Mouse (Mus musculus) adipocyte (in vitro differentiated cells): ENCODE results near the gene Hoxd13.

ENCODE experiments used
- DNase-seq: peaks from one replicate; pipeline ENCODE4 v3.0.0-alpha.2; 2016; ENCODE audit warnings: low spot score

Gene Hoxd13

DNA sequence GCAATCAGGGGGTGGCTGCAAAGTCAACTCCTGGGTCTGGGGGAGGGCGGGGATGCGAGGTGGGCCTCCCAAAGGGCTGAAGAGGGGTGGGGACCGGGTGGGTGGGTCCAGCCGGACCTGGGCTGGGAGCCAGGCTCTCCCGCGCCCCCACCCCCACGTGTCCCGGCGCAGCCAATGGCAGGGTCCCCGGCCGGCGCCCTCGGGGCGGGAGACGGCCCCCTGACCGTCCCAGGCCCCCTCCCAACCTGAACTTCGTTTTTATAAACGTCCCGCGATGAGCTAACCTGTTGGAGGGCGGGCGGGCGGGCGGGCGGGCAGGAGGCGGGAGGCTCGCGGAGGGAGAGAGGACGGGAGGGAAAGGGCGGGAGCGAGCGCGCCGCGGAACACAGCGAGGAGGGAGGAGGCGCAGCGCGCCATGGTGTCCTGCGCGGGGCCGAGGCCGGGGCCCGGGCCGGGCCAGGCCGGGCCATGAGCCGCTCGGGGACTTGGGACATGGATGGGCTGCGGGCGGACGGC, at the start of gene Hoxd13:
TSS of gene Hoxd13 (plus strand) at position 469 of the 516 bp plus-strand sequence.
- DNase-seq = no peak

DNA sequence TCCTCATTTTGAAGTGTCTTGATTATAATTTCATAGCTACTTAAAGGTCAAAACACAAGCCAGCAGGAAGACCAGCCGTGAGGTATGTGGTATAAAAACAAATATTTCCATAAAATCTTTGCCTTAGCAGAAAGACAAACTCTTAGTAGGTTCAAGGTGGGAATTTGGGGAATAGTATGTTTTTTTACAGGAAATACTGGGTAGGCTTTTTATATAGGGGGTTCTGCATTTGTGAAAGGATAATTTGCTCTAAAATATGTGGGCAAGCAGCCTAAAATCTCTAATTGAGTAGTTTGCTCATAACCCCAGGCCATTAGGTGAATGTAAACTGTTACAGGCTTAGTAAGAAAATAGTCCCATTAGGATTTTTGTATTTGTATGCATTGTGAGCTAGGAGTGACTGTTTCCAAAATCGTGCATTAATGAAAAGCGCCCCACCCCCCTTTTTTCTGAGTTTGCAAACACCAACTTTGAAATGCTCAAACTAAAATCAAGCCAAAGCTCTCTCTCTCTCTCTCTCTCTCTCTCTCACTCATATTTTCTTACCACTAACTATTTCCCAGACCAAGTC, 48.3 kb upstream of the Hoxd13 start:
- DNase-seq = no peak

- no peak for DNase-seq
Observed at GRCm38 (mm10) chr2:74620368-74620767, 47.7 kb upstream of the Hoxd13 start.

DNA sequence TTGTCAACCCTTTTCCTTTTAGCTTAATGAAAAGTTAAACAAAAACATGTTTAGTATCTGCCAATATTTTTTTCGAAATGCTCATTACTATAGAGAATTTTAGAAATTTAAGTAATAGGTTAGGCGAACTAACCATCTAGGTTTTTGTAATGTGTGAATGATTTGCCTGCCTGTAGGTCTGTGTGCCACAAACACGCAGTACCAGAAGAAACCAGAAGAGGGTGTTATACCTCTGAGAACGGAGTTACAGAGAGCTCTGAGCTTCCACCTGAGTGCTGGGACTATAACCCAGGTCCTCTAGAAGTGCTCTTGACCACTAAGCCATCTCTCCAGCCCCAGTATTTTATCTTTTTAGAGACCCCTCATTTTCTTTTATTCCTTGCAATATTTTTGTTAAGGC, 32.7 kb upstream of the Hoxd13 start:
- no peak for DNase-seq

GRCm38 (mm10) chr2:74642431-74642830, 25.7 kb upstream of the Hoxd13 start:
- DNase-seq = no peak

DNA sequence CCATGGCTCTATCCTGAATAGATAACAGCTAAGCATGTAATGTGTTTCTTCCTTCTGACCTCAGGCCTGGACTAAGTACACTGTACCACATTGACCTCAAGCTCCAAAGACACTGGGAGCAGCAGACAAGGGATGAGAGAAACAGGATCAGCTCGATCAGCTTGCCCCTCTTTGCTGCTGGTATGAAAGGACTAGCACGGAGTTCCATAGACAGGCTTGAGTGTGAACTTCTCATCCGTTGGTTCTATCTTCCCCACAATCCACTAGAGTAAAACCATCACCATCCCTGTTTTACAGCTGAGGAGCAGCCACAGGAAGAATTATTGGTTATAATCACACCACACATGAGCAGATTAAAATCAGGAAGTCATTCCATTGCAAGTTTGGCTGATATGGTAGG, 22.5 kb upstream of the Hoxd13 start:
- DNase-seq = no peak

- DNase-seq = no peak
Observed at GRCm38 (mm10) chr2:74647082-74647864, 20.8 kb upstream of the Hoxd13 start.

DNA sequence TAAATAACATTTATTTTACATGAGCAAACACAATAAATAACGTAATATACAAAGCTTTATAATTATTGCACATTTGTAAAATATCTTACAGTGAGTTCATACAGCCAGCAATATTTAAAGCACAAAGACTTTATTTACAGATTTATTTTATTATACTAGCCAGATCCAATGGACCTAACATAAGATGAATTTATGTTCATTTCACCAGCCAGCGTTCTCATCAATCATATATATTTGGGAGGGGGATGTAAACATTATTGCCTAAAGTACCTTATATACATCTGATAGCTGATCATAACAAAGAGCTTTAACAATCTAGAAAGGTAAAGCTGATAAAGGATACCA, 15.1 kb upstream of the Hoxd13 start:
- no peak for DNase-seq

DNA sequence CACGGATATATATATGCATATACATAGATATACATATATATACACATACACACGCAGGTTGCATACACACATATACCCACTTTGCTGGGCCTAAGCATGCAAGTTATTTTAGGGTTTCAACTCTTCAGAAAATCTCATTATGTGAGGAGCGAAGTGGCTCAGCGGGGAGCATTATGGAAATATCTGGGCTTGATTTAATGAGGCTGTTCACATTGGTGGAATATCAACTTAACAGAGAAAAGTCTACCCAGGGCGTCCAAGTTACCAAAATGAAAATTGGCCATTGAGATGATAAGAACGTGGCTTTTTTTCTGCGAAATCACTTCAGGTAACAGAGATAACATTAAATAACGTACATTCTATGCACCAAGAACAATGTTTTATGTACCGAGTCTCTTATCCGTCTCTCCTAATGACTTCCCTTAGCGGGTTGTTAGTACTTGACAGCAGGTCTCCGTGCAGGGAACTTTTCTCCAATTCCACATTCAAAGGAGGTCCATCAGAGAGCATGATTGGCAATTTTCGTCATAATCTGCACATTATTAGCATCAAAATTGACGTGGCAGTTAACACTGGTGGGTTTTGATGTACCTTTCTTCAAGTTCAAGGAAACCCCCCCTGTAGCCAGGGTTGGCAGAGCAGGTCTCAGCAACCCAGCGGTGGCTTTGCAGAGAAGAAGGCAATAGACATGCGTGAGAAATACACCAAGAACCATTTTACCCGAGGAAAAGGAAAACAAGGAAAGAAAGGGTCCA, 14.2 kb upstream of the Hoxd13 start:
- no peak for DNase-seq

DNA sequence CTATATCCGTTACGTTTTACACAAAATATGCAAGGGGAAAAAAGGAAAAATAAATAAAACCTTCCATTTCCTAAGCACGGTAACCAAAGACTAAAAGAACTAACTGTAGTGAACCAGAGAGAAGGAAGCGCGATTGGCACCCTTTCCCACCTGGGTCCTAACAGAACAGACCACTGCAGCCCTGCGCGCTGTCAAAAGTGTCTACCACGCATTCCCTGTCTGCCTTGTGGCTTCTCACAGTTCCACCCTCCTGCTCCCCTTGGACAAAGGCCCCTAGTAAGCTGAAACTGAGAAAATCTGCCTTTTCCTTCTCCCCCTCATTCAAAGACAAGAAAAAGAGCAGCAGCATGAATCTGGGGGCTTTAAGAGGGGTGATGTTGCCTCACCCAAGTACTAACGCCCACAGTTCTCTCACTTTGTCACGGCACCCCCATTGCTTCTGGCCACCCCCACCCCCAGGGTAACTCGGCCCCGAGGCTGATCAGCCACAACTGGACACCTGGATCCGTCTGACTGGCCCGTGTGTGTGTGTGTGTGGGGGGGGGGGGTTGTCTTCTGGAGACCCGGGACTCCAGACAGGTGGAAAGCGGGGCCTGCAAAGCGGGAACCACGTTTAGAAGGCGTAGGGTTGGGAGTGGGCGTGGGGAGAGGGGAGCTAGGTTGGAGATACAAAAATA, 13.2 kb upstream of the Hoxd13 start:
- no peak for DNase-seq

DNA sequence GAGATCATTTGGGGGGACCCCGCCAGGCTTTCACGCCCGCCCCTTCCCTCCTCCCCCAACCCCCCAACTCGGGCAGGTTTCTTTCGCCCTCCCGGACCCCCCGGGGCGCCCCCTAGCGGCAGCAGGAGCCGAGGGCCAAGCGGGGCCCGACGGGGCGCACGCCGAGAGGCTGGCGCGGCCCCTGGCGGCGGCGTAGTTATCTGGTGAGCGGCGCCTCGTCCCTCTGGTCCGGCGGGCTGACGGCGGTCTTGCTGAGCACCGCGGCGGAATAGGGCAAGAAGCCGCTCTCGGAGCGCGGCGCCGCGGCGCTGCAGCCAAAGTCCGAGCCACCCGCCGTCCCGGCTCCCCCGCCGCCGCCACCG, 12.7 kb upstream of the Hoxd13 start:
- DNase-seq = no peak

DNA sequence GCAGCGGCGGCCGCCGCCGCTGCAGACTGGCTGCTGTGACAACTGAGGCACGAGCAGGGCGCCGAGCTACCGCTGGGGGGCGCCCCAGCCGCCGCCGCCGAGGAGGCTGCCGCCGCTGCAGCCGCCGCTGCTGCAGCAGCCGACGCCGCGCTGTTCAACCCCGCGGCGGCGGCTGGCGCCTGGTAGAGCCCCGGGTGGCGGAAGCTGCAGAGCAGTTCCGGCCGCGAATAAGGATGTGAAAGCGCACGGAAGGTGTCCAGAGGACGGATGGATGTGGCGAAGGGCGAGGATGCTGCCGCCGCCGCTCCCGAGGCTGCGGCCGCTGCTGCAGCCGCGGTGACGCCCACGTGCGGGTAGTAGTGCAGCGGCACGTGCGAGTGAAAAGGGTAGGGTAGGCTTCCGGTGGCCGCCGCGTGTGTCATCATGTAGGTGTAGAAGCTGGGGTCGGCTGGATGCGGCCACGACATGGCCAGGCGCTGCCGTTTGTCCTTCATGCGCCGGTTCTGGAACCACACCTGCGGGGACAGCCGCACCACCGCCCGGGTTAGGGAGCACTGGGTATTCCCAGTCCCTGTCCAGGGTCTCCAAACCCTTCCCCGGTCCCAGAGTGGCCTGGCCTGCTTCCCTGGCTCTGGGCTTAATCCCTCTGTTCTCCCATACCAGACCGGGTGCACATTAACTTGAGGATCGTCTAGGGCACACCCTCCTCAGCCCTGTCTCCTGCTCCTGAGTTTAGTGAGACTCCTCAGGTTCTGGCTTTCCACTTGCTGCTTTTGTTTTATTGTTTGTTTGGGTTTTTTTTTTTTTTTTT, 12.1 kb upstream of the Hoxd13 start:
- DNase-seq = no peak

- no peak for DNase-seq
Observed at GRCm38 (mm10) chr2:74656632-74657021, 11.5 kb upstream of the Hoxd13 start.

- DNase-seq = no peak
Observed at GRCm38 (mm10) chr2:74657251-74658023, 10.7 kb upstream of the Hoxd13 start.

DNA sequence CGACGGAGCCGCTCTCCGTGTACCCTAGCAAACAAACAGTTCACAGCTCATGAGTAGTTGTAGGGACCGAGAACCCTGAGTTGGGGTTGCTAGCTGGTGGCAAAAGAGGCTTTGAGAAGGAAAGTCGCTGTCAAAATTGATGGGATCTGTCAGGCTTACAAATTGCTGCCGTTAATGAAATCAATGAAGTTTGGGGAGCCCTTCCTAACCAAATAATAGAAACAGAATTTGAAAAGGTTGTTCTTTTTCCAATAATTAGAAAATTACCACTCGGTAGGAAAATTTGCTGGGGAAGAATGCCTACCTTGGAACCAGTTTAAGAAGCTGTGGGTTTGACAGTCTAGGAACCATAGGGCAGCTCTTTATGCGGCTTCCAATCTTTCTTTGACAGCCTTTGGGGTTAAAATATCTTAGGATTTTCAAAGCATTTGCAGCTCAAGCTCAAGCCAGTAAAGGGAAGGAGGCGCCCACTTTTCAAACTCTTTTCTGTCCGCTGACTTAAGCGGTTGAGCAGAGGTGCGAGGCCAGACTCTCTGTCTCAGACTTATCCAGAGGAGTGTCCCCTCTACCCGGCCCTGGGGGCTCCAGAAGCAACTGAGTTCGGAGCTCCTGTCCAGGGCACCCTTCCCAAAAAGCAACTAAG, 10.0 kb upstream of the Hoxd13 start:
- no peak for DNase-seq

- no peak for DNase-seq
Observed at GRCm38 (mm10) chr2:74658667-74659371, 9.3 kb upstream of the Hoxd13 start.

DNA sequence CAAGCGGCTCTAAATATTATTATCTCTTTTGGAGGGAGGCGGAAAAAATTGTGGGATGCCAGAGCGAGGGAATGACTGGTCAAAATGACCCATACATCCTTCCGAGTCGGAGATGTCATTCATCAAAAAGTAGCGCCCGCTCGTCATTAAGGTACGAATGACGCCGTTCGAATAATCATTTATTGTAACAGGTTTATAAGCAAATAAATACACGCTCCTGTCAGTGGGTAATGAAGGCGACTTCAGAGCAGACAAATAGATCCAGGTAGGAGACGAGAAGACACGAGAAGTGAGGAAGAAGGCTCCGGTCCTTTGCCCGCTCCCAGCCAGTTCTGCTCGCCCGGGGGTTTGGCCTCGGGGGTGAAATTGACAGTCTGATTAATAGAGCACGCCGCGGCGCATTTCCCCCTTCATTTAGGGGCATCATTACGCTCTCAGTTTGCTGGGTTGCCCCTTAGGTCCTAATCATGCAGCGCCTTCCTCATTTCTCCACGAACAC, 8.6 kb upstream of the Hoxd13 start, which contains the start of gene Evx2:
TSS of gene Evx2 (minus strand) at position 51 of the 499 bp plus-strand sequence.
- DNase-seq = no peak

DNA sequence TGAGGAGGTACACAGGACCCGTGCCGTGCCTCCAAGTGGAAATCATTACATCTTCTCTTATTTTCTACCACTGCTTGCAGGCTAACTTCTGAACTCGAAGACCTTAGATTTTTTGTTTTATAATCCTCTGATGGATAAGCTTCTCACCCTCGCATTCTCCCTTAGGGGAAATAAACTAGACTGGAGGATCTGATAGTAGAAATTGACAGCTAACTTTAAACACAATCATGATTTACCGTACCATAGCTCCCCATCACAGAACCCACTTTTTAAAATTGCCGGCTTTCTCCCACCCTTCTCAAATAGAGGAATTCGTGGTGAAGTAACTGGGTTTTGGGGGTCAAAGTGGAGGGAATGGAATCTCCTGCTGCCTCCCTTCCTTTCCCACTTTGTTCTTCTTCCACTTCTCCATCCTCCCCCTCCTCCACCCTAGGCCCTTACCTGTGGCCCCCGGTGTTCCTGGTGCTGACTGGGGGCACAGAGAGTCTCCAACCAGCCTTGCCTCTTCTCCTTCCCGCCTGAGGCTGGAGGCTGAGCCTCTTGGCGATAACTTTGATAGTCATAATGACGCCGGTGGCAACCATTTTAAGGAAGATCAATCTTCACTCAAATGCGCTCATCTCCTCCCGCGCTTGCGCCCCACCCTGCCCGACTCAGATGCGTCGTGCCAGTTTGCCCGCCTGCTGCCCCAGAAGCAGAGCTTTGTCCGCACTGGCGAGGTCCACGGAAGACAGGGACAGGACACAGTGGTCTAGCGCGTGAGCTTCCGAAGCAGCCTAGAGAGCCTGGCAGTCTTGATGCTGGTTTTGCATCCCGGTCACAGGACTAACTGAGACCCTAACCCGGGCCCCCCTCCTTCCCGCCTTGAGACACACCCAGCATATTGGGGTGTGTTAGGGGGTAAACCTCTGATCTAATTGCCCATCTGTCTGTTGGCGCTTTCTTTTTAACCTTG, 7.4 kb upstream of the Hoxd13 start:
- DNase-seq = no peak
